Mouse (Mus musculus) left cerebral cortex, adult 11 months (tissue): ENCODE data around the gene D17H6S53E.

Experiments
- DNase-seq: peaks from one replicate; pipeline ENCODE4 v3.0.0; 2022; ENCODE audit warnings: low spot score

Gene D17H6S53E

DNA sequence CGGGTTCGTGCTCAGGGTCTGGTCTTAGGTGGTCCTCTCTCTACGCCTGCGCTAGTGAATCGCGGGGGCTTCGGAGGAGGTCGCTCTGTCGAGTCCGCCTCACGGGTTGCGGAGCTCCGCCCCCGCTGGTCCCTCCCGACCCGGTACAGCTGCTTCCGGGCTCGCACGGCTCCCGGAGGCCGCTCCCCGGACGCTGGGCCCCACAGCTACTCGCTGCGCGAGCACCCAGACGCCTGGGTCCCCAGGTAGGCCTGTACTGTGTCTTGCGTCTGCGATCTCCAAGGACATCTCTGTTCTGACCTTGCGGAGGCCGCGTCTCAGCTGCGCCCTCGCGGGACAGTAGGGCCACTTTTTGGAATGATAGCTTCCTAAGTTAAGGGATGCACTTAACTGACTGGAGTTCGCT lies at the start of gene D17H6S53E:
TSS of gene D17H6S53E (plus strand) at position 168 of the 406 bp plus-strand sequence.
- no peak for DNase-seq

DNA sequence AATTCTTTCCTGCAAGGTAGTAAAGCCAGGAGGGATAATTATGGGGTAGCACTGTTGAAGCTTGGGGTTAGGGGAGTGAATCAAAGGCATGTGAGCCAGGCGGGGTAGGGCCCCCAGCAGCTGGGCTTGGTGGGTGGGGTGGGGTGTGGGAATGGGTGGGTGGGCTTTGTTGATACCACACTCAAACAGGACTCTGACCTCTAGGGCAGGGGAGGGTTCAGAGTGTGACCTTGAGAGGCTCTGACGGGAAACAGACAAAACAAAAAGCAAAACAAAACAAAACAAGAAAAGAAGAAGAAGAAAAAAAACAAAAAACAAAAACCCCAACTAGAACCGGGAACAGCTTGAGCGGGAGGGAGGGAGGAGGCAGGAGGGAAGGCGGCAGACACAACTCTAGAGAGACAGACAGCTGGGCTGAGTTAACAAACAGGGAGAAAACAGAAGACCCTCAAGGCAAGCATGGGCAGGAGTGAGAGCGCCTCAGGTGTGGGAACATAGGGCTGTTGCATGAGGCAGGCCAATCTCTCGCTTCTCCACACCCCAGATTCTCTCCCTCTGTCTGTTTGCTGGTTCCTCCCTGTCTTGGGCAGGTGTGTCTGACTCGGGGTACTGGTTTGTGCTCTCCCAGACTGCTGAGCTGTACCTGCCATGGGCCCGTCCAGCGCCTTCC lies 49.5 kb upstream of the D17H6S53E start, which contains the start of gene Ly6g6e:
TSS of gene Ly6g6e (plus strand) at position 396 of the 670 bp plus-strand sequence.
- no peak for DNase-seq

- no peak for DNase-seq
These were observed 48.9 kb upstream of the D17H6S53E start for GRCm38 (mm10) chr17:35077285-35077684.

DNA sequence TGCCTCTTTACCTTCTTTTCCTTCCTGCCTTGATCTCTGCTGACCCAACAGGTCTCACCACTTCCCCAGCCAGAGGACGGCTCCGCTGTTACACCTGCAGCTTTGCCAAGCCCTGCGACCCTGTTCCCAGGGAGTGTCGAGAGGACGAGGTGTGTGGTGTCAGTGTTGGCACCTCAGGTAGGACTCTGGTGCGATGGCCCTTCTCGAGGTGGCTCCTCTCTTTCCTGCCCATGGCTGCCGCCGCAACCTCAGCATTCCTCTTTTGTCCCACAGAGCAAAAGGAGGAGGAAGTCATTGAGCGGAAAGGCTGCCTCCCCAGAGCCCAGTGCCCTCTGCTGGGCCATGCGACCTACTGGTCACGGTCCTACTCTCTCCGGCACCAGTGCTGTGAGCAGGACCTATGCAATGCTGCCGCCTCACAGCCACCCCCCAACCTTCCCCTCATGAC lies 48.4 kb upstream of the D17H6S53E start, which contains the start of gene Ly6g6d:
TSS of gene Ly6g6d (minus strand) at position 280 of the 448 bp plus-strand sequence.
- no peak for DNase-seq

GRCm38 (mm10) chr17:35079778-35080177 lies 46.4 kb upstream of the D17H6S53E start:
- DNase-seq = no peak

- no peak for DNase-seq
These were observed 45.9 kb upstream of the D17H6S53E start for GRCm38 (mm10) chr17:35080248-35080647.

- no peak for DNase-seq
These were observed 45.5 kb upstream of the D17H6S53E start for GRCm38 (mm10) chr17:35080710-35081109.

- no peak for DNase-seq
These were observed 43.2 kb upstream of the D17H6S53E start for GRCm38 (mm10) chr17:35082841-35083576.

DNA sequence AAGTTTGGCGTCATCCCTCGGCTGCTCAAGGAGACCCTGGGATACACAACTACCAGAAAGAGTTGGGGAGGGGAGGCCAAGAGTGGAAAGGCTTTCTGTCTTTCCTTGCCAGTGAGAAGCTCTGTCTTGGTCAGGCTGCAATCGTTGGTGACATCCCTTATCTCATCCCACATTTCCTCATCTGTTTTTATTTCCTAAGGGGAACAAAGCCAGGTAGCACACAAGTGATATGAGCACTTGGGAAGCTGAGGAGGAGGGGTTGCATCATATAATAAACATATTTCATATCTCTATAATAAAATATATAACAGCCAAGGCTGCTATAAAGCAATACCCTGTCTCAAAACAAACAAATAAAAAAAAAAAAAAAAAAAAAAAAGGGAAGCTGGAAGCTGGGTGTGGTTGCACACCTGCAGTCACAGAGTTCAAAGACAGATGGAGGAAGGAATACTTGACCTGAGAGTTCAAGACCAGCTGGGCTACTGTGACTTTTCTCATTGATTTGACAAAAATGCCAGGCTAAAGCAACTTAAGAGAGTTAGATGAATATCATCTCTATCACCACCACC lies 42.2 kb upstream of the D17H6S53E start:
- no peak for DNase-seq

- DNase-seq = no peak
These were observed 40.8 kb upstream of the D17H6S53E start, which contains the start of gene Ly6g6f for GRCm38 (mm10) chr17:35085208-35085865. Ly6g6f (minus strand) TSS chr17:35085610.

DNA sequence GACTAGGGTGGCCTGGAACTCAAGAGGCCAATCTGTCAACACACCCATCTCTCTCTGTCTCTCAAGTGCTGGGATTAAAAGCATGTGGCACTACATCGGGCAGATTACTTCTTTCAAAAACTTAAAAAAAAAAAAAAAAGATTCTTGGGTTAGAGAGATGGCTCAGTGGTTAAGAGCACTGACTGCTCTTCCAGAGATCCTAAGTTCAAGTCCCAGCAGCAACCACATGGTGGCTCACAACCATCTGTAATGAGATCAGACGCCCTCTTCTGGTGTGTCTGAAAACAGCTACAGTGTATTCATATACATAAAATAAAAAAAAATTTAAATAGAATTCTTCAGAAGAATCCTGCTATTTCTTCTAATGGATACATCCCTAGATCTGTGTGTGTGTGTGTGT lies 38.0 kb upstream of the D17H6S53E start:
- DNase-seq = no peak

- peak; percentile 89 for DNase-seq
These were observed 37.1 kb upstream of the D17H6S53E start, which contains the start of gene Abhd16a for GRCm38 (mm10) chr17:35088825-35089644. Abhd16a (plus strand) TSS chr17:35089263.

DNA sequence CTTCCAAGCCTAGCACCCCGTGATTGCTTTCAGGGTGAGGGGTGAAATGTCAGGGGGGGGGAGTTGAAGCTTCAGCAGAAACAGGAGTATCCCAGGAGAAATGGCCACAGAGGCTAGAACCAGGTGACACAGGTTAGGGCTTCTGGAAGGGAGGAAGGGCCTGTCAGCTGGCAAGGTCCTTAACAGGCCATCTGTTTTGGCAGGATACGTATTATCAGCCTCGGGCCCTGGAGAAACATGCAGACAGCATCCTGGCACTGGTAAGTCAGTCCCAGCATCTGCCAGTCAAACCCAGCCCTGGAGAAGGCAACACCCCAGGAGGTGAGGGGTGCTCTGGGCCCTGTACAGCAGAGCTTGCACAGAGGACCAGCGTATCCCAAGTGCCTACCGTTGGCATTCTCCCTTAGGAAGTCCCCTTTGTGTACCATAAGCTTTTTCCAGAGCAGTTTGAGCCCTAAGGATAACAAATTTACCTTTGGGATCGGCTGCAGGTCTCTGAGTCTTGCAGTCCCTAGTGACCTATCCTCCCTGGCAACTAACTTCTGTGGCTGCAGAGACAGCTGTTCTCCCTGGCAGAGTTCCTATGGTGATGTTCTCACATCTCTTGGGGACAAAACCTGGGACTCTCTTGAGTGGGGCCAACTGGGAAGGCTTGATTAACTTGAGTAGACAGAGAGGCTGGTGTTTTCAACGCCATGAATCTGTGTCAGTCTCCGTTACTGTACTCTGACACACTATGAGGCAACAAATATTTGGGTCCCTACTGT lies 35.8 kb upstream of the D17H6S53E start:
- DNase-seq = no peak

DNA sequence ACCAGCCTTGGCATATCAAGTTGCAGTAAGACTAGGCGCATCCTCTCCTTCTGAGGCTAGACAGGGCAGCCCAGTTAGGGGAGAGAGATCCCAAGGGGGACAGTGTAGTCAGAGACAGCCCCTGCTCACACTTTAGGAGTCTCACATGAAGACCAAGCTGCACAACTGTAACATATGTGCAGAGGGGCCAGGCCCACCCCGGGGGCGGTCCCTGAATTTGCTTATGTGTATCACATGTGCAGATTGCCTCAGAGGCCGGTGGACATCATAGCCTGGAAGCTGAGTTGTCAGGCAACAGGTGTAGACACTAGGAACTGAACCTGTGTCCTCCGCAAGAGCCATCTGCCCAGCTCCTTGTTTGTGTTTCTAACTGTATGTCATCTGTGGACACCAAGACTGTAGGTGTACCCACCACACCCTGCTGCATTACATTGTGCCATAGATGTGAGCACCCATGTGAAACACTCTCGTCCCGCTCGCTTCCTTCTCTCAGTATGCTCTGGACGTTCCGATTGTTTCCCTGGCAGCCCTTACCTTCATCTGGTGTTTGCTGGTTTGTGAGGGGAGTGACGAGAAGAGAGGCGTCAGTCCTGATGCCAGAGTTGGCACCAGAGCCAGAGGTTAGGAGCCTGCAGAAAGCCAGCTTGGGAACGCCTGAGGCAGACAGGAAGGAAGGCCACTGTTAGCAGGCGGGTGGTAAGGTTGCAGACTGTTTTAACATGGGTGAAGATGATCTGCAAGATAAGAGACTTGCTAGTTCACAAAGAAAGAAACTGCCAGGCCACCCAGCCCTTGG lies 33.6 kb upstream of the D17H6S53E start:
- DNase-seq = no peak

- DNase-seq = no peak
These were observed 31.5 kb upstream of the D17H6S53E start for GRCm38 (mm10) chr17:35094475-35095365.

- no peak for DNase-seq
These were observed 29.6 kb upstream of the D17H6S53E start for GRCm38 (mm10) chr17:35096597-35096996.

- DNase-seq = no peak
These were observed 29.0 kb upstream of the D17H6S53E start for GRCm38 (mm10) chr17:35097164-35097655.

DNA sequence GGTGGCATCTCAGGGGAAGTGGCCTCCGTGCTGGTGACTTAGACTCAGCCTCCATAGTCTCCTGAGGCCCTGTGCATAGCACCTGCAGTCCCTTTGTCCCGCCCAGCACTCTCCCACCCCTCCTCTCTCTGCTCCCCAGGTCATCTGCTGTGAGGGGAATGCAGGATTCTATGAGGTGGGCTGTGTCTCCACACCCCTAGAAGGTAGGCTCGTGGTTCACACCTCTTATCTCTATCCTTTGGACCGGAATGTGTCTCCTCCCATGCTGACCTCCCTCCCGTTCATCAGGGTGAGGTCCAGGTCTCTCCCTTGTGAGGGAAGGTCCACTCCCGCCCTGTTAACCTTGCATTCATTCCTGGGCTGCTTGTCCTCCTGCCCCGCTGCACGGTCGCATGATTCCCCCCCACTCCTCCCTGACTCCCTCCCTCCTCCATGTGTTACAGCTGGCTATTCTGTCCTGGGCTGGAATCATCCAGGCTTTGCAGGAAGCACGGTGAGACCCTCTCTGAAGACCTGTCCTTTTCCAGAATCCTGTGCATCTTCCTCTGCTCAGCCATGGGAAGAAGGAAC lies 25.9 kb upstream of the D17H6S53E start:
- no peak for DNase-seq
